Mouse (Mus musculus) megakaryocyte, adult 5-6 weeks (primary cell): ENCODE measurements around the gene Gna15. TPM values are rescaled to one million over a fixed set of nuclear protein-coding genes. Genes with fewer than 3 reads are reported as not detected.

ENCODE experiments used
- ATAC-seq: 2 replicates; pipeline ENCODE4 v1.8.0; 2016; ENCODE audit warnings: mild to moderate bottlenecking, inconsistent platforms; ENCODE audit not compliant: poor library complexity, severe bottlenecking
- total RNA-seq, 2 experiments: library from RNA; stranded (forward) in 1 of 2; stranded (reverse) in 1 of 2; fragments of 153-499, 151-499 nt in 1 of 2; fragments of 221-1000, 200-1000 nt in 1 of 2; gene quantifications; 2 replicates each; pipeline versions ENCODE4 v1.2.3 to v1.2.4; 2015 to 2017

The Gna15 gene
- total RNA-seq, 2 experiments from 2014 or later: 31.5 to 34.3 TPM

GRCm38 (mm10) chr10:81472403-81473002 is 51.5 kb downstream of the Gna15 start:
- no peak for ATAC-seq

DNA sequence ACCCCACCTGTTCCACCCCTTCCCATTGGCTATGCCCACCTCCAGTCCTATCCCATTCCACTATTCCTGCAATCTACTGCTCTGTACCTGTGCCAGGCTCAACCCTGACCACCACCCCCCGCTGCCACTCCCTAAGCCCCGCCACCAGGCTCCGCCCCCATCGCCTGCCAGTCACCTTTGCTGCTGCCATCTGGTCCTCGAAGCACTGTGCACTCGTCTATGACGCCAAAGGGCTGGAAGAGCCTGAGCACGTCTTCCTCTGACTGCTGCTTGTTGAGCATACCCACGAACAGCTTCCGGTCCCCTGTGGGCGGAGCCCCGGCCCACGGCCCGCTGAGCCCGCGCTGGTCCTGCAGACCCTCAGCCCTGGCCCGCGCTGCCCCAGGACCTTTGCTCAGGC is 53.6 kb downstream of the Gna15 start:
- ATAC-seq: no peak

DNA sequence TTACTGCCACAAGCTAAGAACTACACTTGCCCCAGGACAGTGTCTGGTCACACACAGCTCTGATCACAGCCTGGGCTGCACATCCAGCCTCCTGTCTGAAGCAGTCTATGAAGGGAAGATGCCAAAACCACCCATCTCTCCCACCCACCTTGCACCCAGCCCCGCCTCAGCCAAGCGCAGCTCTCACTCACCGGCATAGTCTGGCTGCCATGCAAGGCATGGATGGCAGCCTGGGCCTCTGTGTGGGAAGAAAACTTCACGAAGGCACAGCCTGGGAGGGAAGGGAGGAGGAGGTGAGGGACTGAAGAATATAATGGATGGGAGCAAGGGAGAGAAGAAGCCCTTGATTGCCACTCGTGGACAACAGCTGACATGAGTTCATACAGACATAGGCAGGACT is 54.8 kb downstream of the Gna15 start:
- no peak for ATAC-seq

GRCm38 (mm10) chr10:81467670-81468235 is 56.3 kb downstream of the Gna15 start:
- ATAC-seq: no peak

DNA sequence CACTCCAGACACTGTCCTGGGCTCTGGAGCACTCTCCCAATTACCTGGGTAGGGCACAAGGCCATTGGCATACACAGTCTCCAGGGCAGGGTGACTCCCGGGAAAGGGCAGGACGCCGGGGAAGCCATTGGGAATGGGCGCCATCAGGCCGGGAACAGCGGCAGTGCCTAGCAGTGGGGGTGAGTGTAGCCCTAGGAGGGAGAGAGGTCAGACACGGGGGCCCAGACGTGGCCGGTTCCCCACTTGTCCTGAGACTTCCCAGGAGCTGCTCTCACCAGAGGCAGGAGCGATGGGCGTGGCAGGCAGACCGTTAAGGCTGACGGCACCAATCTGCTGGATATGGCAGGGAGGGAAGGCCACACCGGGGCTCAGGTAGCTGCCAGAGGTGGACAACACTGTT is 57.1 kb downstream of the Gna15 start:
- no peak for ATAC-seq

- ATAC-seq: no peak
Observed at GRCm38 (mm10) chr10:81466066-81466465, 58.0 kb downstream of the Gna15 start.

- 0 out of 2 replicates have a peak, but pooled peaks have one; percentile 11 for ATAC-seq
Observed at GRCm38 (mm10) chr10:81465265-81465645, 58.8 kb downstream of the Gna15 start.

GRCm38 (mm10) chr10:81464405-81465264 is 59.4 kb downstream of the Gna15 start:
- peak; percentile 81 for ATAC-seq

- no peak for ATAC-seq
Observed at GRCm38 (mm10) chr10:81463531-81463930, 60.5 kb downstream of the Gna15 start.

GRCm38 (mm10) chr10:81462917-81463316 is 61.1 kb downstream of the Gna15 start:
- ATAC-seq: no peak

GRCm38 (mm10) chr10:81462415-81462804 is 61.6 kb downstream of the Gna15 start:
- ATAC-seq: no peak

DNA sequence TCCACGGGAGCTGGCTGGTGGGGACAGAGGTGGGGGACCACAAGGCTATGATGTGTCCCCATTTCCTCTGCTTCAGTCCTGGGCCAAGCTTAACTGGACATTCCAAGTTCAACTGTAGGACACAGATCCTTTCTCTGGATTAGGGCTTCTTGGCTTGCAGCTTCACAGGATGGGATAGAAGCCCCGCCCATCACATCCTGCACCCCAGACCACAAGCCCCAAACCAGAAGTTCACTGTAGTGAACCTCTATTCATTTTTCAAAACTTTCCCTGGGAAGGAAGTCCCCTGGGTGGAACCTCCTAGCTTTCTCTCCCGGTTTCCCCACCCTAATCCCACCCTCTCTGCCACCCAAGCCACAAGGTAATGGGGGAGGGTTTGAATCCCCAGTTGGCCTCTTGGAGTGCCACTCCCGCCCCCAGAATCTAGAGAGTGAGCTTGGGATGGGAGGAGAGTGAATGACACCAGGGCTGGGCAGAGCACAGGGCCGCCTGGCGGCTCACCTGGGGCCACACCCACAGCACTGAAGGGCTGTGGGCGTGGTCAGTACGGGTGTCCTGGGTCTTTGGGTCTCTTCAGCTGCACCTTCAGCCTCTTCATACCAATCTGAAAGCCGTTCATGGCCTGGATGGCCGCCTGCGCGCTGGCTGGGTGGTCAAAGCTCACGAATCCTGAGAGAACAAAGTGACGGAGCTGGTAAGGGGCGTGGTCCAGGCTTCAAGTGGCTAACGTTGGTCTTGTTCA is 62.2 kb downstream of the Gna15 start:
- no peak for ATAC-seq

DNA sequence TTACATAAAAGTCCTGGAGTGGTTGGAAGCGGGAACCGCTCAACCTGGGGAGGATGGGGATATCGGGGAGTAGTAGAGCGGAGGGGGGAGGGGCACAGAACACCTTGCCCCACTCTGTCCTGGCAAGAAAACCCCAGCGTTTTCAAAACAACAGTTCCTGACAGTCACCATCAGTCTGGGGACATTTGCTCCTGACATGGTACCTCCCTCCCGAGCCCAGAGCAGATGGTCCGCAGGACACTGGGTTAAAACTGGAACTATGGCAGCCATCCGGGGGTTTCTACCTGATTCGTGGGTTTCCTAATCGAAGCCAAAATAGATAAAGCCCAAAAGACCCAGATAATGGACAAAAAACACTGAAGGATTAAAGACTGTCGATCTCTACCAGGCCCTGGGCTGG is 63.1 kb downstream of the Gna15 start:
- ATAC-seq: no peak

- ATAC-seq: no peak
Observed at GRCm38 (mm10) chr10:81460471-81460870, 63.6 kb downstream of the Gna15 start.

DNA sequence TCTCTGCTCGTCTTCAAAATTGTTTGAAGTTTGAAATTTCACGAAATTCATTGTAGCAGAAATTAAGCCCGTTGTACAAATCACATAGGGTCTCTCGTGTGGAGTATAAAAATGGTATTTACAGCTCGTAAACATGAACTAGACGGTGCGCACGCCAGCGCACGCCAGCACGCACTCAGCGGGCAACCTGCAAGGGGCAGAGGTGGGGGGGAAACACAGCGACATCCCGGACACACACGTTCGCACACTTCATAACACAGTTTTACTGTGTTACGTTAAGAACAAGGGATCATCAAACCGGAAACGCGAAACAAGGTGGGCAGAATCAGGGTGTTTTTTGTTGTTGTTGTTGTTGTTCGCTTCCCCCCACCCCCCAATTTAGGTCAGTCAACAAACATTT is 64.6 kb downstream of the Gna15 start:
- ATAC-seq: no peak

DNA sequence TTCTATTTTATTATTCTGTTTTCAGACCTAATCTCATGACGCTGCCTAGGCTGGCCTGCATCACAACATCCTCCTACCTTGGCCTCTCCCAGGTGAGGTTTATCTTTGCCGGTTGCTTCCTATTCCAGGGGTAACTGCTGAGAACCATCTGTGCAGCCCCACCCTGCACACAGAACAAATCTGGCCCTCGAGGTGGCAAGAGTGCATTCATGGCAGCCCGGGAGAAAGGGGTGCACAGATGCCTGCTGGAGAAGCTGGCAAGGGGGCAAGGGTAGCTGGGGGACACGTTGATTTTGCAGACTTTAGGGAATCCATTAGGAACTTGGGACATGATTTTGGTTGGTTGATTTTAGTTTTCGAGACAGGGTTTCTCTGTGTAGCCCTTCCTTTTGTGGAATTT is 65.8 kb downstream of the Gna15 start:
- ATAC-seq: no peak

- no peak for ATAC-seq
Observed at GRCm38 (mm10) chr10:81457624-81458023, 66.4 kb downstream of the Gna15 start.

DNA sequence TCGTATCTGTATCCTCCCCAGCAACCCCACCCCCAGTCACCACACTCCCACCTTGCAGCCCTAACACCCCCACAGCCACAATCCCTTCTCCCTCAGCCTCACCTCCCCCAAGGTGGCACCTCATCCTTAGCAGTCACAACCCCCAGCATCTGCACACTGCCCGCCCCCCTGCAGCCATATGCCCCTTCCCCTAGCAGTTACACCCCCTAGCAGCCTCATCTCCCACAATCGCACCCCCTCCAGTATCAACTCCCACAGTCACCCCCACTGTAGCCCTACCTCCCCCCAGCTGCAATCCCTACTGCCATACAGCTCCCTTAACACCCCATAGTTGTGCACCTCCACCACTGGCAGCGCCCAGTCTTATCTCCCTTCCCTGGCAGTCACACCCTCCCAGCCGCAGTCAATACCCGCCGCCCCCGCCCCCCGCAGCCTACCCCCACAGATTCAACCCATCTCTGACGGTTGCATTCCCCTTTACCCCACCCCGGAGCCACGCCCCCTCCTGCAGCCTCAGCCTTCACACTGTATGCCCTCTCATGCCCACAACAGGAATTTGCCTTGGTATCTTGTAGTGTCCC is 67.0 kb downstream of the Gna15 start:
- ATAC-seq: no peak

- ATAC-seq: no peak
Observed at GRCm38 (mm10) chr10:81455181-81455895, 68.7 kb downstream of the Gna15 start, which contains the start of gene Nfic. Gene Nfic (minus strand): TSS chr10:81455635.

DNA sequence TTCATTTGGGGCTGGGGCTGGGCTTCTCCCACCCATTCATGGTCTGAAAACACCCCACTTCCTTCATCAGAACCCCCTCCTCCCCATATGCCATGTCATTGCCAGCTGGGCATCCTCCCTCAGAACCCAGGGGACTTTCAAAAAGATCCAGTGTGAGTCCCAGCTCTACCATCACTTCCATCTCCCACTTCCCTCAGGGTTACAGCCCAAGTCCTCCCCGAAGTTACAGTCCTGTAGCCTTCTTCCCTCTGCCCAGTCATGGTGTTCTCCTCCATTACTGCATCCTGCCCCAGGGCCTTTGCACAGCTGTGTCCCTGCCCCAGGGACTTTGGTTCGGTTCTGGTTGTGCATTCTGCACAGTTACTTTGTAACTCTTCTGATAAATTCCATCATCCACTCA is 69.9 kb downstream of the Gna15 start:
- no peak for ATAC-seq
